Mouse (Mus musculus): ENCODE results near the gene Galntl6. TPM values are rescaled to one million over a fixed set of nuclear protein-coding genes. Genes with fewer than 3 reads are reported as not detected.
"Not testable (repeated sequence)": the region's sequence is repeated elsewhere in the genome, so short reads cannot be mapped to it uniquely, and the experiment has no call there.

The Galntl6 gene
- polyA plus RNA-seq, 1 experiment = not detected

DNA sequence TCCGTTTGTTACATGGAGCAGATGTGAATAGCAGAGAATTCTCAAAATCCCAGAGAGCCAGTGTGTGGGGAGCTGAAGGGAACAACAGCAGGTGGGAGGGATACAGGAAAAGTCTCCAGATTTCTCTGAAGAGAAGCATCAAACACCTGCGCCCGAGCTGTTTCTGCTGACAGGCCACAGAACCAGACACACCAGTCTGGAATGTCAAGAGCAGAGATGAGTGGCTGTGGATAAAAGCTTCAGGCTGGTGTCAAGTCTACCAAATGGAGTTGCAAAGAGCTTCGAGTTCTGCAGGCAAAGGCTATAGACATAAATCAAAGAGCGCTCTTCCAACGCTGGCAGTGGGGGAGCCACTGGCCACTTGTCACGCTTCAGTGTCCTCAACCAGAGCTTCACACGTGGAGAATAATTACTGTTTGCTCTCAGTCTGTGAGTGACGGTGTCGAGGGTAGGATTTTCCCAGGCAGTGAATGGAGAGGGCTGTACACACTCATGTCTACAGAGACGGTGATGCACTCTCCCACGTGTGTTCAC is 1139.6 kb downstream of the Galntl6 start:
- Histone ChIP-seq H3K4me3 (replicated peaks) (no peak overlapping the region), H3K27me3 (ENCODE audit: control insufficient read depth) (no peaks in the 10 kb centered on the region), H3K4me1 (ENCODE audit: control insufficient read depth) (no peaks in the 10 kb centered on the region), H3K36me3 (ENCODE audit: control insufficient read depth) (no peaks in the 10 kb centered on the region), H3K9me3 (ENCODE audit: control insufficient read depth, low read length) (no peaks in the 10 kb centered on the region)
- no peak for TF ChIP-seq TAL1 (IDR thresholded peaks at IDR 0.05; ENCODE audit: low read length)
- TF ChIP-seq GATA1 (IDR thresholded peaks at IDR 0.05; ENCODE audit: low read length) = no peak

DNA sequence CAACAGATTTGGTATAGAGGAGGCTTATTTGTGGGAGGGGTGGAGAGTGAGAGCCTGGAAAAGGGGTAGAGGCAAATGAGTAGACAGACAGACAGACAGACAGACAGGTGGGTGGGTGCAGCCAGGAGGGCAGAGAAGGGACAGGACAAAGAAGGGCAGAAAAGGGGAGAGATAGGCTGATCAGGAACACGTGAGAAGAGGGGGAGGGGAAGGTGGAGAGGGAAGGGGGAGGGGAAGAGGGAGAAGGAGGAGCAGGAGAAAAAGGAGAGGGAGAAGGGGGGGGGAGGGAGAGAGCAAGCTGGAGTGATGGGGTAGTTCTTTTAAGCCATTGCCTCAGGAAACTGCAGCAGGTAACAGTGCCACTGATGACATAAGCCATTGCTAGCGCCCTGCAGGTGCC is 1144.9 kb downstream of the Galntl6 start:
- H3K4me1 ChIP-seq (ENCODE audit: control insufficient read depth) = peaks cover 3% of the 10 kb centered on the region
- H3K27me3 ChIP-seq (ENCODE audit: control insufficient read depth) = no peaks in the 10 kb centered on the region
- no peak for TF ChIP-seq TAL1 (IDR thresholded peaks at IDR 0.05; ENCODE audit: low read length)
- no peak for TF ChIP-seq GATA1 (IDR thresholded peaks at IDR 0.05; ENCODE audit: low read length)
- H3K9me3 ChIP-seq (ENCODE audit: control insufficient read depth, low read length) = no peaks in the 10 kb centered on the region
- no peak overlapping the region for H3K4me3 ChIP-seq (replicated peaks)
- H3K36me3 ChIP-seq (ENCODE audit: control insufficient read depth) = no peaks in the 10 kb centered on the region

DNA sequence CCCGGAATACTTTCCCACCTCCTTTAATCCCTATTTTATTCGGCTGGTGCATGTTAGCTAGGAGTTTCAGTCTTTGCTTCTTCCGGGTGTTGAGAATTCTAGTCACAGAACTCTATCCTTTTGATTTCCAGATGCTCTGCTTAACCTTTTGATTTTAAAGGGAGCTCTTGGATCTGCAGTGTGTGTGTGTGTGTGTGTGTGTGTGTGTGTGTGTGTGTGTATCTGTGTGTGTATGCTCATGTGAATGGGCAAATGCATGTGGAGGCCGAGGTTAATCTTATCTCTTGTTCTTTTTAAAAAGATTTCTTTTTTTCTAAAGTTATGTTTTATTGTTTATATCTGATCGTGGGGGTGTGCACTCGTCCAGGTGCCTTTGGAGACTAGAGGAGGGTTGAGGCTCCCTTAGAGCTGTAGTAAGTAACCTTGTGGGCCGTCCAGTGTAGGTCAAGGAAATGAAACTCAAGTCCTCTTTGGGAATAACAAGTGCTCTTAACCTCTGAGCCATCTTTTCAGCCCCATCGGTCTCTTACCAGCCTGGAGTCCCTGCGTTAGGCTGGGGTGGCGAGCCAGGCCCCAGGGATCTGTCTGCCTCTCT is 1145.9 kb downstream of the Galntl6 start:
- TF ChIP-seq GATA1 (IDR thresholded peaks at IDR 0.05; ENCODE audit: low read length) (no peak), TAL1 (IDR thresholded peaks at IDR 0.05; ENCODE audit: low read length) (no peak)
- Histone ChIP-seq H3K27me3 (ENCODE audit: control insufficient read depth) (no peaks in the 10 kb centered on the region), H3K9me3 (ENCODE audit: control insufficient read depth, low read length) (no peaks in the 10 kb centered on the region), H3K4me1 (ENCODE audit: control insufficient read depth) (peaks cover 3% of the 10 kb centered on the region), H3K4me3 (replicated peaks) (no peak overlapping the region), H3K36me3 (ENCODE audit: control insufficient read depth) (no peaks in the 10 kb centered on the region)

DNA sequence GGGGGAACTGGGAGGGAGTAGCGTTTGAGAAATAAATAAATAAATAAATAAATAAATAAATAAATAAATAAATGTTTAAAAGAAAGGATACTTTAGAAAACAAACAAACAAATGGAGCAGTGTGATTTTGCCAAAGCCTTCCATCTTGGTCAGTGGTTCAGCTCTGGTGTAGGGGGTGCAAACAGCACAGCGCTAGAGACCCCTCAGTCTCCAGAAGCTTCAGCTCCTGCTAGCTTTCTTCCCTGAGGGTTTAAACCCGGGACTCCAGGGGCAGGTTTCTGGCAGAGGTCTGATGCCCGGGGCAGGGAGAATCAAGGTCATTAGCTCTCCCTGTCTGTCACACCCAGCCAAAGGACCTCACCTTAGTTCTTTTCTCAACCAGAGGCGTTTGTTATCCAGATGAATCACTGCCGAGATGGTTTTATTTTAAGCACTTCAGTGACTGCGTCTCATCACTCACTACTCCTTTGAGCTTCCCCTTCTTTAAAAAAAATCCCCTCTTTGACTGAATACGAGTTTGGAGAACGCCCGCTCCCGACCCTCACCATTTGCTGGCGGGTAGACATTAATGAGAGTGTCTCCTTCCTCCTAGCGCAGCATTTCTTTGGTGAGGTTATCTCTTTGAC is 1146.6 kb downstream of the Galntl6 start:
- H3K36me3 ChIP-seq (ENCODE audit: control insufficient read depth) = no peaks in the 10 kb centered on the region
- no peaks in the 10 kb centered on the region for H3K9me3 ChIP-seq (ENCODE audit: control insufficient read depth, low read length)
- no peak overlapping the region for H3K4me3 ChIP-seq (replicated peaks)
- peaks cover 3% of the 10 kb centered on the region for H3K4me1 ChIP-seq (ENCODE audit: control insufficient read depth)
- TF ChIP-seq GATA1 (IDR thresholded peaks at IDR 0.05; ENCODE audit: low read length) (no peak), TAL1 (IDR thresholded peaks at IDR 0.05; ENCODE audit: low read length) (no peak)
- no peaks in the 10 kb centered on the region for H3K27me3 ChIP-seq (ENCODE audit: control insufficient read depth)

DNA sequence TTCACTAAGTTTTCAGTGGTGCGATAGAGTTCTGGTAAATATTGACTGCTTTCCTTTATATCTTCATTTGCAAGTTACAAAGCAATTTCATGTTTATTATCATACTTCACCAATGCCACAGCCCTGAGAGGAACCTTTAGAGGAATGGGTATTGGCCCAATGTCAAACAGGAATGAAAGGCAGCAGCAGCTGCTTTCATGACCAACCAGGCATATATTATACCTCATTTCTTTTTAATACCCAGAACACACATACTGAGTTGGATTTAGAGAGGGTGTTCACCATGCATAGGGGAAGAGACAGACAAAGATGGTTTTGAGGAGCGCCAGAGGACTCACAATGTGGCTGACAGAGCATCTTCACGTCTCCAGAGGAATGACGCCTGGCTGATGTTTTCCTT is 1147.2 kb downstream of the Galntl6 start:
- Histone ChIP-seq H3K4me1 (ENCODE audit: control insufficient read depth) (peaks cover 3% of the 10 kb centered on the region), H3K36me3 (ENCODE audit: control insufficient read depth) (no peaks in the 10 kb centered on the region), H3K4me3 (replicated peaks) (no peak overlapping the region), H3K27me3 (ENCODE audit: control insufficient read depth) (no peaks in the 10 kb centered on the region), H3K9me3 (ENCODE audit: control insufficient read depth, low read length) (no peaks in the 10 kb centered on the region)
- TF ChIP-seq TAL1 (IDR thresholded peaks at IDR 0.05; ENCODE audit: low read length) (no peak), GATA1 (IDR thresholded peaks at IDR 0.05; ENCODE audit: low read length) (no peak)

DNA sequence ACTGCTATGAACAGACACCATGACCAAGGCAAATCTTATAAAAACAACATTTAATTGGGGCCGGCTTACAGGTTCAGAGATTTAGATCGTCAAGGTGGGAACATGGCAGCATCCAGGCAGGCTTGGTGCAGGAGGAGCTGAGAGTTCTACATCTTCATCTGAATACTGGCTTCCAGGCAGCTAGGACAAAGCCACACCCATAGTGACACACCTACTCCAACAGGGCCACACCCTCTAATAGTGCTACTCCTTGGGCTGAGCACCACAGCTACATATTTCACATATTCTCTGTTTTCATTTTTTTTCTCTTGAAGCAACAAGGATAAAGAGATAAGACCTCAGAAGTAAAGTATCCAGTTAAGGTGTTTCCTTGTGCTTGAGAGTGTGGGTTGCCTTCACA is 1149.8 kb downstream of the Galntl6 start:
- H3K36me3 ChIP-seq (ENCODE audit: control insufficient read depth); H3K4me1 ChIP-seq (ENCODE audit: control insufficient read depth); H3K27me3 ChIP-seq (ENCODE audit: control insufficient read depth); H3K9me3 ChIP-seq (ENCODE audit: control insufficient read depth, low read length); H3K4me3 ChIP-seq (replicated peaks): not testable (repeated sequence)

DNA sequence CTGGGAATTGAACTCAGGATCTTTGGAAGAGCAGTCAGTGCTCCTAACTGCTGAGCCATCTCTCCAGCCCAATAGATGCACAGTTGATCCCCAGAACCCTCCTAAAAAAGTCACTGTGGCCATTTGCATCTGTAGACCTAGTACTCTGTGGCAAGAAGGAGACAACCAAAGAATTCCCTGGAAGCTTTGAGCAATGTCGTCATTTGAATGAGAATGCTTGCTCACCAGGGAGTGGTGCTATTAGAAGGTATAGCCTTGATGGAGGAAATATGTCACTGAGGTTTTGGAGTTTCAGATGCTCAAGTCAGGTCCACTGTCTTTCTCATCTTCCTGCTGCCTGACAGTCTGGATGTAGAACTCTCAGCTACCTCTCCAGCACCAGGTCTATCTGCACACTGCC is 1151.5 kb downstream of the Galntl6 start:
- no peaks in the 10 kb centered on the region for H3K9me3 ChIP-seq (ENCODE audit: control insufficient read depth, low read length)
- no peaks in the 10 kb centered on the region for H3K27me3 ChIP-seq (ENCODE audit: control insufficient read depth)
- no peaks in the 10 kb centered on the region for H3K36me3 ChIP-seq (ENCODE audit: control insufficient read depth)
- no peak for TF ChIP-seq TAL1 (IDR thresholded peaks at IDR 0.05; ENCODE audit: low read length)
- no peak for TF ChIP-seq GATA1 (IDR thresholded peaks at IDR 0.05; ENCODE audit: low read length)
- peaks cover 3% of the 10 kb centered on the region for H3K4me1 ChIP-seq (ENCODE audit: control insufficient read depth)
- H3K4me3 ChIP-seq (replicated peaks) = no peak overlapping the region

DNA sequence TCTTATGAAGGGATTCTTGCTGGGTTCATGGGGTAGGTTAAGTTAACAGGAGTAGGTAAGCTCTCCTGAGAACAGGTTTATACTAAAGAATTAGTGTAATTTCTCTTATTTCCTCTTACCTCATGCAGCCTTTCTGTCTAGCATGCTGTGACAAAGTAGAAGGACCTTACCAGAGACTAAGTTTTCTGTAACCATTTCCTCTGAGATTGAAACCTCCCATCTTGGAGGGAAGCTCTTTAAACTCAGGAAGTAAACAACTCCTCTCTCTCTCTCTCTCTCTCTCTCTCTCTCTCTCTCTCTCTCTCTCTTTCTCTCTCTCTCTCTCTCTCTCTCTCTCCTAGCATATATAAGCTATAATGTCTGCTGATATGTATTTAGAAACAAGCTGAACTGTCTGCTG is 1153.6 kb downstream of the Galntl6 start:
- Histone ChIP-seq H3K4me1 (ENCODE audit: control insufficient read depth) (peaks cover 3% of the 10 kb centered on the region), H3K27me3 (ENCODE audit: control insufficient read depth) (no peaks in the 10 kb centered on the region), H3K9me3 (ENCODE audit: control insufficient read depth, low read length) (no peaks in the 10 kb centered on the region), H3K4me3 (replicated peaks) (no peak overlapping the region), H3K36me3 (ENCODE audit: control insufficient read depth) (no peaks in the 10 kb centered on the region)
- TF ChIP-seq TAL1 (IDR thresholded peaks at IDR 0.05; ENCODE audit: low read length) (no peak), GATA1 (IDR thresholded peaks at IDR 0.05; ENCODE audit: low read length) (no peak)

DNA sequence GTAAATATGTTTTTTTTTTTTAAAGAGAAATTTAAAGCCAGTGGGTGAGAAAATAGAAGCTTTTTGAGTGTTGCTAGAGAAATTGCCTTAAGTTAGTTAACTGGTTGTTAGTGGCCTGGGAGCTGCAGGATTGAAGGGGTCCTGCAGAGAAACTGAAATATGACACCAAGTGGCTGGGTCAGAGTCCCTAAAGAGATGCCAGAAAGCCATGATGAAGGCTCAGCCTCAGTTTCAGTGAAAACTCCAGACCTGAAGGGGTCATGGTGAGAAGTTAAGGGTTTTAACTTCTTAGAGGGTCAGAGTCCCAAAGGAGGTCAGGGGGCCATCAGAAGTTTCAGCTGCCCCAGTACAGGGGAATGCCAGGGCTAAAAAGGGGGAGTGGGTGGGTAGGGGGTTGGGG is 1155.0 kb downstream of the Galntl6 start:
- Histone ChIP-seq H3K27me3 (ENCODE audit: control insufficient read depth) (no peaks in the 10 kb centered on the region), H3K36me3 (ENCODE audit: control insufficient read depth) (no peaks in the 10 kb centered on the region), H3K9me3 (ENCODE audit: control insufficient read depth, low read length) (no peaks in the 10 kb centered on the region), H3K4me1 (ENCODE audit: control insufficient read depth) (no peaks in the 10 kb centered on the region), H3K4me3 (replicated peaks) (no peak overlapping the region)
- TF ChIP-seq TAL1 (IDR thresholded peaks at IDR 0.05; ENCODE audit: low read length) (no peak), GATA1 (IDR thresholded peaks at IDR 0.05; ENCODE audit: low read length) (no peak)

DNA sequence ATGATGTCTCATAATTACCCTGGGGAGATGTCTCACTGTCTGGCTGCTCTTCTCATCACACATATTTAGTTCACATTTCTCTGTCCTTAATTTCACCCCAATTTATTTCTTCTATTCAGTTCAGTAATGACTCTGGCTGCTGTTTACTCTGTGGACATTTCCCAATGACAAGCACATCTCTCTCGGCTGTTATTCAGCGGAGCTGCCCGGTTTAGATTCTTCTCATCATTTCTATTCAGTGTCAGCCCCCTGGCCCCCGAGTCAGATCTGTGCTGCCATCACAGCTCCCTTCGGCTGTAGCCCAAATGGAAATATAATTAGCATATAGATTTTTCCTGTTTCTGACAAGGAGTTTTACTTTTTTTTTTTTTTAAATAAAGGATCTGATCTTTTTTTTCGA is 1158.4 kb downstream of the Galntl6 start:
- Histone ChIP-seq H3K27me3 (ENCODE audit: control insufficient read depth) (no peaks in the 10 kb centered on the region), H3K4me1 (ENCODE audit: control insufficient read depth) (no peaks in the 10 kb centered on the region), H3K4me3 (replicated peaks) (no peak overlapping the region), H3K9me3 (ENCODE audit: control insufficient read depth, low read length) (no peaks in the 10 kb centered on the region), H3K36me3 (ENCODE audit: control insufficient read depth) (no peaks in the 10 kb centered on the region)
- no peak for TF ChIP-seq GATA1 (IDR thresholded peaks at IDR 0.05; ENCODE audit: low read length)
- TF ChIP-seq TAL1 (IDR thresholded peaks at IDR 0.05; ENCODE audit: low read length) = no peak
